Mouse (Mus musculus): ENCODE data around the gene Cgref1. TPM values are rescaled to one million over a fixed set of nuclear protein-coding genes. Genes with fewer than 3 reads are reported as not detected.

The Cgref1 gene
- polyA plus RNA-seq, 1 experiment from 2014 or later = 89.1 TPM

GRCm38 (mm10) chr5:30908426-30909299 is 36.7 kb downstream of the Cgref1 start:
- peak overlapping the region; percentile 69 for H3K4me3 ChIP-seq (ENCODE audit: low read length)
- no peaks in the 10 kb centered on the region for H3K9me3 ChIP-seq (ENCODE audit: control insufficient read depth, low read length)
- peak overlapping the region; percentile 84 for H3K27ac ChIP-seq (ENCODE audit: low read depth, low read length)
- H3K27me3 ChIP-seq (replicated peaks; ENCODE audit: control insufficient read depth, insufficient read depth, low read length) = no peaks in the 10 kb centered on the region
- peaks cover 24% of the 10 kb centered on the region for H3K4me1 ChIP-seq (ENCODE audit: control insufficient read depth, insufficient read depth, low read depth, low read length)
- peak overlapping the region; percentile 96 for H3K4me2 ChIP-seq (ENCODE audit: low read length)
- WGBS = 51% methylated on average over 13 of the region's 13 CpGs
- H3K9ac ChIP-seq (ENCODE audit: low read depth, low read length) = peak overlapping the region; percentile 86; the same call in 1 of the 2 replicates
- H3K36me3 ChIP-seq (ENCODE audit: control insufficient read depth, insufficient read depth, low read length) = peaks cover 6% of the 10 kb centered on the region; the same call in 1 of the 2 replicates
- ATAC-seq = no peak

- Histone ChIP-seq H3K4me2 (ENCODE audit: low read length) (peak within 1 kb of the TSS; percentile 96), H3K9ac (ENCODE audit: low read depth, low read length) (peak within 1 kb of the TSS; percentile 86), H3K4me3 (ENCODE audit: low read length) (peak within 1 kb of the TSS; percentile 69), H3K27ac (ENCODE audit: low read depth, low read length) (peak within 1 kb of the TSS; percentile 84), H3K4me1 (ENCODE audit: control insufficient read depth, insufficient read depth, low read depth, low read length) (peaks cover 20% of the 10 kb centered on the region), H3K9me3 (ENCODE audit: control insufficient read depth, low read length) (no peaks in the 10 kb centered on the region), H3K27me3 (replicated peaks; ENCODE audit: control insufficient read depth, insufficient read depth, low read length) (no peaks in the 10 kb centered on the region), H3K36me3 (ENCODE audit: control insufficient read depth, insufficient read depth, low read length) (peaks cover 6% of the 10 kb centered on the region; the same call in 1 of the 2 replicates)
- peak; percentile 97 for ATAC-seq
- under 1% methylated on average over 57 of the region's 58 CpGs for WGBS
Observed at GRCm38 (mm10) chr5:30907413-30908059, 37.9 kb downstream of the Cgref1 start, which contains the start of gene Ost4. TSS of gene Ost4 (minus strand) at chr5:30907788.

GRCm38 (mm10) chr5:30901860-30902259 is 43.5 kb downstream of the Cgref1 start:
- no peak overlapping the region for H3K4me2 ChIP-seq (ENCODE audit: low read length)
- H3K4me3 ChIP-seq (ENCODE audit: low read length) = no peak overlapping the region
- no peak for ATAC-seq
- no peaks in the 10 kb centered on the region for H3K9me3 ChIP-seq (ENCODE audit: control insufficient read depth, low read length)
- no peak overlapping the region for H3K9ac ChIP-seq (ENCODE audit: low read depth, low read length)
- 98% methylated on average over 5 of the region's 5 CpGs for WGBS
- no peaks in the 10 kb centered on the region for H3K27me3 ChIP-seq (replicated peaks; ENCODE audit: control insufficient read depth, insufficient read depth, low read length)
- H3K27ac ChIP-seq (ENCODE audit: low read depth, low read length) = no peak overlapping the region
- H3K4me1 ChIP-seq (ENCODE audit: control insufficient read depth, insufficient read depth, low read depth, low read length) = peaks cover 11% of the 10 kb centered on the region
- H3K36me3 ChIP-seq (ENCODE audit: control insufficient read depth, insufficient read depth, low read length) = peaks cover 9% of the 10 kb centered on the region; the same call in 1 of the 2 replicates

GRCm38 (mm10) chr5:30890375-30890774 is 55.0 kb downstream of the Cgref1 start:
- peak overlapping the region; percentile 55 for H3K4me3 ChIP-seq (ENCODE audit: low read length)
- 81% methylated on average over 7 of the region's 7 CpGs for WGBS

GRCm38 (mm10) chr5:30889088-30889754 is 56.2 kb downstream of the Cgref1 start:
- Histone ChIP-seq H3K4me3 (ENCODE audit: low read length) (peak overlapping the region; percentile 55), H3K4me1 (ENCODE audit: control insufficient read depth, insufficient read depth, low read depth, low read length) (peaks cover 16% of the 10 kb centered on the region), H3K4me2 (ENCODE audit: low read length) (peak overlapping the region; percentile 66), H3K9ac (ENCODE audit: low read depth, low read length) (peak overlapping the region; percentile 87), H3K27me3 (replicated peaks; ENCODE audit: control insufficient read depth, insufficient read depth, low read length) (no peaks in the 10 kb centered on the region), H3K9me3 (ENCODE audit: control insufficient read depth, low read length) (no peaks in the 10 kb centered on the region), H3K27ac (ENCODE audit: low read depth, low read length) (peak overlapping the region; percentile 98), H3K36me3 (ENCODE audit: control insufficient read depth, insufficient read depth, low read length) (peaks cover 26% of the 10 kb centered on the region)
- 1% methylated on average over 30 of the region's 42 CpGs for WGBS
- peak; percentile 10 for ATAC-seq

More at GRCm38 (mm10) chr5:30890375-30890774, 55.0 kb downstream of the Cgref1 start:
- Histone ChIP-seq H3K36me3 (ENCODE audit: control insufficient read depth, insufficient read depth, low read length) (peaks cover 38% of the 10 kb centered on the region), H3K27ac (ENCODE audit: low read depth, low read length) (peak overlapping the region; percentile 98), H3K9me3 (ENCODE audit: control insufficient read depth, low read length) (no peaks in the 10 kb centered on the region), H3K9ac (ENCODE audit: low read depth, low read length) (peak overlapping the region; percentile 87; the same call in 1 of the 2 replicates), H3K4me2 (ENCODE audit: low read length) (peak overlapping the region; percentile 66), H3K4me1 (ENCODE audit: control insufficient read depth, insufficient read depth, low read depth, low read length) (peaks cover 16% of the 10 kb centered on the region), H3K27me3 (replicated peaks; ENCODE audit: control insufficient read depth, insufficient read depth, low read length) (no peaks in the 10 kb centered on the region)
- ATAC-seq = no peak

- Histone ChIP-seq H3K4me1 (ENCODE audit: control insufficient read depth, insufficient read depth, low read depth, low read length) (peaks cover 16% of the 10 kb centered on the region), H3K9me3 (ENCODE audit: control insufficient read depth, low read length) (no peaks in the 10 kb centered on the region), H3K4me2 (ENCODE audit: low read length) (peak within 1 kb of the TSS; percentile 66), H3K27ac (ENCODE audit: low read depth, low read length) (peak within 1 kb of the TSS; percentile 98), H3K9ac (ENCODE audit: low read depth, low read length) (peak within 1 kb of the TSS; percentile 87), H3K27me3 (replicated peaks; ENCODE audit: control insufficient read depth, insufficient read depth, low read length) (no peaks in the 10 kb centered on the region), H3K36me3 (ENCODE audit: control insufficient read depth, insufficient read depth, low read length) (peaks cover 24% of the 10 kb centered on the region), H3K4me3 (ENCODE audit: low read length) (peak within 1 kb of the TSS; percentile 55)
- 1% methylated on average over 36 of the region's 42 CpGs for WGBS
- ATAC-seq = peak; percentile 94
Observed at GRCm38 (mm10) chr5:30888337-30889087, 56.9 kb downstream of the Cgref1 start, which contains the start of gene Agbl5. TSS of gene Agbl5 (plus strand) at chr5:30888694.

GRCm38 (mm10) chr5:30887858-30888336 is 57.5 kb downstream of the Cgref1 start:
- Histone ChIP-seq H3K9me3 (ENCODE audit: control insufficient read depth, low read length) (no peaks in the 10 kb centered on the region), H3K4me2 (ENCODE audit: low read length) (peak overlapping the region; percentile 66), H3K36me3 (ENCODE audit: control insufficient read depth, insufficient read depth, low read length) (peaks cover 18% of the 10 kb centered on the region), H3K4me1 (ENCODE audit: control insufficient read depth, insufficient read depth, low read depth, low read length) (peaks cover 16% of the 10 kb centered on the region), H3K9ac (ENCODE audit: low read depth, low read length) (peak overlapping the region; percentile 71), H3K27ac (ENCODE audit: low read depth, low read length) (peak overlapping the region; percentile 98), H3K27me3 (replicated peaks; ENCODE audit: control insufficient read depth, insufficient read depth, low read length) (no peaks in the 10 kb centered on the region), H3K4me3 (ENCODE audit: low read length) (peak overlapping the region; percentile 55)
- ATAC-seq = peak; percentile 89
- under 1% methylated on average over 28 of the region's 28 CpGs for WGBS

- no peaks in the 10 kb centered on the region for H3K9me3 ChIP-seq (ENCODE audit: control insufficient read depth, low read length)
- H3K4me1 ChIP-seq (ENCODE audit: control insufficient read depth, insufficient read depth, low read depth, low read length) = peaks cover 16% of the 10 kb centered on the region
- under 1% methylated on average over 19 of the region's 19 CpGs for WGBS
- H3K27me3 ChIP-seq (replicated peaks; ENCODE audit: control insufficient read depth, insufficient read depth, low read length) = no peaks in the 10 kb centered on the region
- H3K4me3 ChIP-seq (ENCODE audit: low read length) = peak overlapping the region; percentile 55
- peak overlapping the region; percentile 66 for H3K4me2 ChIP-seq (ENCODE audit: low read length)
- ATAC-seq = peak; percentile 46
- H3K36me3 ChIP-seq (ENCODE audit: control insufficient read depth, insufficient read depth, low read length) = peaks cover 13% of the 10 kb centered on the region
- H3K27ac ChIP-seq (ENCODE audit: low read depth, low read length) = peak overlapping the region; percentile 85
- peak overlapping the region; percentile 71 for H3K9ac ChIP-seq (ENCODE audit: low read depth, low read length)
Observed at GRCm38 (mm10) chr5:30887331-30887761, 58.0 kb downstream of the Cgref1 start.

All from hindbrain, embryonic 16.5 days (tissue).